Mouse (Mus musculus) kidney, postnatal 10 days (tissue): Measurements from ENCODE around the gene Znhit1.
A peak's percentile ranks its signal among the peaks of the same experiment; 100 is the strongest.

Experiments used
- DNase-seq: peaks from one replicate; pipeline ENCODE4 v3.0.0; 2021; ENCODE audit warnings: mixed read lengths

Znhit1 gene

DNA sequence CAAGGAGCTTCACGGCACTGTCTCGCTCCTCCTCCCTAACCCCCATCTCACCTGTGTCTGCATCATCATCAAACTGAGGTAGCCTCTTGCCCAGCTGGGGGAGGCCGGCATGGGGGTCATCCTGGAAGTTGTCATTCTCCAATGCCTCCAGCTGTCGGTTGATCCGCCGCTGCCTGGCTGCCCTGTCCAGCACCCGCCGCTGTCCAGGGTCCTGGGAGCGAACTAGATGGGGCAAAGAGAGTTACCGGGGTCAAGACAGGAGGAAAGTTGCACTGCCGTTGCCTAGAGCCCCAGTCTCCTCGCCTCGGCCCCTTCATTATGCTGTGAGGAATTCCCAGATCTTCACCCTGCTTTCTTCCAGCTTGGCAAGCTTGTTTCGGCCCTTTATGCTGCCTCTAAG, 3.0 kb downstream of the Znhit1 start:
- DNase-seq: peak; percentile 60

DNA sequence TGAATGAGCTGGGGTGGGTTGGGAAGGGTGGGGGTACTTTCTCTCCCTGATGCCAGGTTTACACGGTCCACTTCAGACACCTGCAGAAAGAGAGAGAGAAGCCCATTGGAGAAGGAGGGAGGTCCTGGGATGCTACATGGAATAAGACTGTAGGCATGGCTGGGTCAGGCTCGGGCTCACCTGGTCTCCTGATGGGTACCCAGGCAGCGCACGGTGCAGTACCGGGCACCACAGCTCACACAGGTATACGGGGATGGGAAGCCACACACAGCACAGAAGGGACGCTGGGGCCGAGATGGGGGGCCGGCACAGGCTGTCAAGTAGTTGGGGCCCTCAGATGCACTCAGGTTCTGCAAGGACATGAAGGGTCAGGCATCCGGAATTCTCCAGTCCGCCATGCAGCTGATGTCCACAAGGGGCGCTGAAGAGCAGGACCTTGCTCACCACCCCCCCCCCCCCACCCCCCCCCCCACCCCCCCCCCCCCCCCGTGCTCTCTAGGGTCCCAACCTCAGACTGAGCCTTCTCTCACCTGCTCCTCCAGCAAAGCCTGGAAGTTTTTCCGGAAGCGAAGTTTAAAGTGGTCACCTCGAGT, 5.4 kb downstream of the Znhit1 start:
- DNase-seq: peak; percentile 80

DNA sequence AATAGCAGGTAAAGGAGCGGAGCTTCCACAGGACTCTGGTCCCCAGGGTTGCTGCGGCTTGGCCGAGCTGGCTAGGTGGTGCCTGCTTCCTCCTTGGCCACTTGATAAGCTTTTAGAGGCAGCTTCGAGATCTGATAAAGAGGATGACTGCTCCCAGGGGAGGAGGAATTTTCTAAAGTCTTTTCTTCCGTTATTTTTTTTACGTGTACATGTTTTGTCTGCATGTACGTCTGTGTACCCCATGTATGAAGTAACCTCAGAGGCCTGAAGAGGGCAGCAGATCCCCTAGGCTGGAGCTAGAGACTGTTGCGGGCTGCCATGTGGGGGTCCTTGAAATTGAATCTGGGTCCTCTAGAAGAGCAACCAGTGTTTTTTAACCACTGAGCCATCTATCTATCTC, 6.8 kb downstream of the Znhit1 start:
- DNase-seq: no peak

DNA sequence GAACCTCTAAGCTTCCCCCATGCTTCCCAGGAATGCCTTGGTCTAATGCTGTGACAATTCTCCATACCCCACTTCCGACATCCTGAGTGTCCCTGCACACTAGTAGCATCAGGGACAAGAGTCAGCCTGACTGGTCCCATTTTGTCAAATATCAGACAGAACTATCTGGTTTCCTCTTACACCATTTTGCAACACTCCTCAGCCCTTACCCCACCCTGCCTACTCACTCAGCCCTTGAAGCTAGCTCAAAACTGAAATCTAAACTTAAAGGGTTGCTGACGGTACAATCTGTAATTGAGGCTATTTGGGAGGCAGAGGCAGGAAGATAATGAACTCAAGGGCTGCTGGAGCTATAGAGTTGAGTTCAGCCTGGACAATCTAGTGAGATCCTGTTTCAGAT, 8.1 kb downstream of the Znhit1 start:
- DNase-seq: no peak

DNA sequence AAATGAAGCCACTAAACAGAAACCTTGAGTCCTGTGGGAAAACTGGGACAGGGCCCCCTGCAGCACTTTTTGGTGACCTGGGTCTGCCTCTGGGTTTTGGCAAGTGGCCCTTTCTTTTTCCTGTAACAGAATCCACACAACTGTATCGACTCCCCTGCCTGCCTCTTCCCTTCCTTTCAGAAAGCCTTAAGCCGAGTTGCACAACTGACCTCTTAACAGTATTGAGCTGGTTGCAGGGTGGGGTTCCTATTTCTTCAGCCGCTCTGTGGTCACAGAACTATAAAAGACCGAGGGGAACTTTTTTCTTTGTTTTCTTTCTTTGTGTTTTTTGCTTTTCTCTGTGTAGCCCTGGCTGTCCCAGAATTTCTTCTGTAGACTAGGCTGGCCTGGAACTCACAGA, 10.1 kb downstream of the Znhit1 start:
- no peak for DNase-seq

DNA sequence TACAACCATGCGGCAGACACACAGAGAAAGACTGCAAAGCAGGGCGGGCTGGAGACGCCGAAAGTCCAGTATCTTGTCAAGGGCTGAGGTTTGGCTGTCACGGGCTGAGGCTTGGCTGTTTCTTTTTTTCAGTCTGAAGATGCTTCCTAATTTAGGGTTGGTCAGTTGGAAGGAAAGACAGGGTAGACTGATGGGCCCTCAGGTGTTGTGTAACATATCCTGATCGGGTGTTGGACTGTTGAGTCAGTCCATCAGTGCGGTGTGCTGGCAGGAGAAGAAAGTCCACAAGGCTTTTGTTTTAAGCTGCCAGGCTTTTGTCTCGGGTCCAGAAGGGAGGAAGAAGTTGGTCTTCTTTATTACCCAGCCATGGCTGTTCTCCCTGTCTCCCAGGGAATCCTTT, 14.2 kb downstream of the Znhit1 start:
- DNase-seq: no peak

DNA sequence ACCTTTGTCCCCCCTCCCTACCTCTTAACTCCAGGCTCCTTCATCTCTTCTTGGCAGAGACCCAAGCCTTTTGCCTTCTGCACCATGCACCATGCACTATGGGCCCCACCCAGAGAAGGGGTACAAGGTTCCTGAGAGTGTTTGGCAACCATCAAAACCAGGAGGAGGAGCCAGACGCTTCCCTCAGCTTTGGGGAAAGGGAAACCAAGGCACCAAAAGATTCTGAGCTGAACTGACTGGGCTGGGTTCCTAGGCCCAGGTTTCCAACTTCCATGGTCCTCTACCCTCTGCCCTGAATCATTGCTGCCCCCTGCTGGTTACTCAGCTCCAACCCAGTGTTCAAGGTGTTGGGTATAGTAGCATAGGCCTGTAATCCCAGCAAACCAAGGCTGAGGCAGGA, 17.1 kb downstream of the Znhit1 start:
- DNase-seq: peak; percentile 90

DNA sequence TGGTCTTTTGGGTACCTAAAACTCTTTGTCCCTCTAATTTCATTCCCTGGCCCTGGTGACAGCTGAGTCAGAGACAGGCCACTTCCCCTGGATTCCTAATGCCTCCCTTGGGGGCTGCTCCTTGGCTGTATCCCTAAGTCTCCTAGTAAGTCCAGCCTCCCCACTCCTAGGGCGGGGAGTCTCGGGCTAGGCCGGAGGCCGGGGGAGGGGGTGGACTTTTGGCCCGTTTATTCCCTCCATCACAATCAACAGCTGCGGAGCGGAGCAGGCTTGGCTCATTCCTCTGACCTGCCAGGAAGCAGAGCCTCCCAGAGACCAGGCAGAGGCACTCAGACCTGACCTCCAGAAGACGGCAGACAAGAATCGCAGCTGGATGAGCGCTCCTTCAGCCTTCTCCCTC, 20.2 kb downstream of the Znhit1 start:
- peak; percentile 93 for DNase-seq

DNA sequence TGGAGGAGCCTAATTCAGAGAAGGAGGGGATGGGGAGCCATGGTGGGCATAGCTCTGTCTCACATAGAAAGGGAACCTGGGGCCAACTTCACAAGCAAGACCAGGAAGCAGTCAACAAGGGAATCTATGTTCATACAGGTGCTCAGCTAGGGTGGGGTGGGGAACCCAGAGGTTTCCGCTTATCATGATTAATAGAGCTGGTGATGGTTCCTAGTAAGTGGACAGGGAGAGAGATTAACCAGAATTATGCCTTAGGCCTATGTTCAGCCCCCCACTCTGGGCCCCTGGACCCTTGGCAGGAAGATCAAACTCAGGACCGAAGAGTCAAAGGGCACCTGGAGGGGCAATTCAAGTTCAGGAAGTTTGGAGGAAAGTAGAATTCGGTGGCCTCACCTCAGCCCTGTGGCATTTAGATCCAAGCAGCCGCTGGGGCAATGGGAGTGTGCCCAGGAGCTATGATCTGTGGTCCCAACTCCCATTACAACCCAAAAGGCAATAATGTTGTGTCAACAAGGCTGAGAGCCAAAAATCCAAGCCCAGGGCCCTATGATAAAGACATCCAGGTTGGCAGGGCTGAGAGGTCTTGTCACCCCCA, 20.9 kb downstream of the Znhit1 start:
- DNase-seq: peak; percentile 40

DNA sequence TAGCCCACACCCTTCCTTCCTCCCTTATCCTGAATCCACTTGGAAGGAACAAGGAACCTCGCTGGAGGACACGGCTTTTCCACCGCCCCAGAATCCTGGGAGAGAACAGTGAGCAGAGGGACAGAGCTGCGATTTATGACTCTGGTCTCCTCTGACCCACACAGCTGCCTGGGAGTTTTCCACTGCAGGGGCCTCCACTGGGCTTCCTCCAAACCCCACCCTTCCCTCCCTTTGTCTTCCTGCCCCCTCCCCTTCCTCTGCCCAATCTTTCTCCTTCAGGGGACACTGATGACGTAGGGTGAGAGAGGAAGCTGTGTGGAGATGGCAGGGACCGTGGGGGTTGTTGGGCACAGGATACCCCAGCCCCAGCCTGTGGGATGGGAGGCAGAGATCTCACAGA, 21.5 kb downstream of the Znhit1 start, which contains the start of gene Cldn15:
TSS of gene Cldn15 (plus strand) at position 286 of the 400 bp plus-strand sequence.
- DNase-seq: peak; percentile 85

DNA sequence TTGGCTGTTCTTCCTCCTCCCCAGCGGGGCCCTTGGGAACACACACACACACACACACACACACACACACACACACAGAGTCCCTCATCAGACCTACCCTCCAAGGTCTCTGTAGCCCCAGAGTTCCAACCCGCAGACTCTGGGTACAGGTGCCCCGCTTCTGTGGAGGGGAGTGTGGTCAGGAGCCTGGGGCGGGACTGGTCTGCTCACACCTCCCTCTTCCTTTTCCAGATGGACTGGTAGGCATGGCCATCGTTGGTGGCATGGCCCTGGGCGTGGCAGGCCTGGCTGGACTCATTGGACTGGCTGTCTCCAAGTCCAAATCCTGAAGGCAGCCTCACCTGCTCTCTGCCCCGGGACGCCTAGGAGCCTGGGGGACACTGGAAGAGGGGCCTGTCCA, 22.1 kb downstream of the Znhit1 start:
- DNase-seq: peak; percentile 46

DNA sequence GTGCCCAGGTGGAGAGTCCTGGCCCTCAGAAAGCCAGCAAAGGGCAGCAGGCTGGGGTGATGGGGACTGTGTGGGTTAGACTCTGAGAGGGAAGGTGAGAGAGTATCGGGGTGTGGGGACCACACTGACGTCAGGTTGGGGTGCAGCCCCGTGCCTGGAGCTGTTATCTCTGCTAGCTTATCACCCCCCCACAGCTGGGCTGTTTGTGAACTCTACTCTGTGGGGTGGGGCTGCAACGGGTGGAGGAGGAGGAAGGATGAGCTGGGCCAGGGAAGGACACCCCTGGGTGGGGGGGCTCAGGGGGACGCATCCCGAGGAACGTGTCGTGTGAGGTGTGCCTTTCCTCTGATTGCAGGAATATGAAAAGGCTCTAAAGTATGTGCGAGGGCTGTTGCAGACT, 22.6 kb downstream of the Znhit1 start:
- DNase-seq: peak; percentile 29

DNA sequence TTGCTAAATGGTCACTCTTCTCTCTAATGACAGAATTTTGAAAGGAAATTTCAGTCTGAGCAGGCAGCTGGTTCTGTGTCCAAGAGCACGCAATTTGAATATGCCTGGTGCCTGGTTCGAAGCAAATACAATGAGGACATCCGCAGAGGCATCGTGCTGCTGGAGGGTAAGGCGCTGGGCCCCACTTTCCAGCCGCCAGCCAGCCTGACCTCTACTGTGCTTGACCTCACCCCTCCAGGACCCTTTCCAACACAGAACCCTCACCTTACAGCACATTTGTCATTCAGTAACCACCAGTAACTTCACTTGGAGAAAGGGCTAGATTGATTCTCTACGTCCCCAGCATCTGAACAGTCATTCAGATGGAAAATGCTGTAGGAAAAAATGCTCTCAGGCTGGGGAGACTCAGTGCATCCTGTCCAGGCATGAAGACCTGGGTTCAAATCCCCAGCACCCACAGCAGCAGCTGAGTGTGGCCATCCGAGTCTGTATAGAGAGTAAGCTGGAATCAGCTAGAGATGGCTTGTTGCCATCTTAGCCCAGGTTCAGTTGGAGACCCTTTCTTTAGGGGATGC, 24.8 kb downstream of the Znhit1 start:
- no peak for DNase-seq

DNA sequence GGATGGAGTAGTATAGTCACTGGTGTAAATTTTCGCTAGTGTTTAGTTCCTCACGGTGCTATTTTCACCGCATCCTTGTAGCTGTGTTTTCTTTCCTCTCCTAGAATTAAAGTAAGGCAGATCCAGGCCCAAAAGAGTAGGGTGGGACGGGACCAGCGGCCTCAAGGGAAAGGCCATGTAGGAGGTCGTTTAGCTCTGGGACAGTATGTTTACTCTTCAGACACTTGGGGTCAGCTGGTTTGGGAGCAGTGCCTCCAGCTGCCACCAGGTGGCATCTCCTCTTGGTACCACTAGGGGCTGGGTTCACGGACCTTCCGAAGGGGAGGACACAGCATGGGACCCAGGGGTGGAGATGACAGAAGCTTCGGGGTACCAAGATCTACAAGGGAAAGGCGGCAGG, 25.3 kb downstream of the Znhit1 start:
- DNase-seq: peak; percentile 90

DNA sequence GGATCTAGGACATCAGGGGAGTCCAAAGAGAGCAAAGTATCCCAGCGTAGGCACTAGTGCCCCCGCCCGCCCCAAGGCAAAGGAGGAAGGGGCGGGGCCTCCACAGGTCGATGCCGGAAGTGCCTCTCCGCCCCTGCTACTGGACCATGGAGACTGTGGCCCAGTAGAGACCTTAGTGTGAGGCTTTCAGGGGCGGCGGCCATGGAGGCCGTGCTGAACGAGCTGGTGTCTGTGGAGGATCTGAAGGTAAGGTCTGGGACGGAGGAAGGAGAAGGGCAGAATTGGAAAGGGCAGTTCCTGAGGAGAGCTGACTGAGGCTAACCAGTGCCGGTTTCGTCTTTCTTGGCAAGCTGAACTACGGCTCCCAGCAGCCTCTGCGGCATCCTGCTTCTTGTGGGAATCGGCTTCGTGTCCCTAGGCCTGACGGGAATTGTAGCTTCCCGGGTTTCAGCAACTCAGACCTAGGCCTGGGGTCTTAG, 25.8 kb downstream of the Znhit1 start:
- DNase-seq: peak; percentile 94

DNA sequence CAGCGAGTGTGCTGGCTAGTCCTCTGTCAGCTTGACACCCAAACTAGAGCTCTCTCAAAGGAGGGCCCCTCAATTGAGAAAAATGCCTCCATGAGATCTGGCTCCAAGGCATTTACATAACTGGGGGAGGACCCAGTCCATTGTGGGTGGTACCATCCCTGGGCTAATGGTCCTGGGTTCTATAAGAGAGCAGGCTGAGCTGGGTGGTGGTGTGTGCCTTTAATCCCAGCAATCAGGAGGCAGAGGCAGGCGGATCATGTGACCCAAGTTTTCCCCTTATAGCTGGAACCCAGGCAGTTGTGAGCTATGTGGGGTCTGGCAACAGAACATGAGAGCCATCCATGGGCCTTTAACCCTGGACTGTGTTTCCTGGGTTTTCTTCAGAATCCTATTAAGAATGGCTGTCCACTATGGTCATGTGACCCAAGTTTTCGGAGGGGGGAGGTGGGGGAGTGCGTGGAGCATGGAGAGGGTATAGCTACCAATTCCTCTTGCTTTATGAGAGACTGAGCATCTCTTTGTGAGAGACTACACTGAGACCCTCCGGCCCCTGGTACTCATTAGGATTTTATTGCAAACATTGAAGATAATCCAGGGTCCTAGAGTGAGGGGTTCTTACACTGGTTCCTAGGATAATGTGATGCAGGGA, 26.4 kb downstream of the Znhit1 start:
- DNase-seq: no peak

DNA sequence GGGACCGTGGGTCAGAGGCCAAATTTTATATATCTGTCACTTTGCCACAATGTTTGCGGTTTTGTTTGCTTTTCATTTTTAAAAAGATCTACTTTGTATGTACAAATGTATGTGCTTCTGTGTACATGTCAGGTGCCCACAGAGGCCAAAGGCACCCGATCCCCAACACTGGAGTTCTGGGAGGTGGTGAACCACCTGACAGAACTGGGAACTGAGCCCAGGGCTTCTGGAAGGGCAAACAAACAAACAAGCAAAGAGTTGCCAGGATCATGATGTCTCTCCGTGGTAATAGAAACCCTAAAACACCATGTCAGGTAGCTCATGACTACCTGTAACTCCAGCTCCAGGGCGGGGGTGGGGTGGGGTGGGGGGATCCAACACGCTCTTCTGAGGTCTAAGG, 27.8 kb downstream of the Znhit1 start:
- DNase-seq: peak; percentile 52

DNA sequence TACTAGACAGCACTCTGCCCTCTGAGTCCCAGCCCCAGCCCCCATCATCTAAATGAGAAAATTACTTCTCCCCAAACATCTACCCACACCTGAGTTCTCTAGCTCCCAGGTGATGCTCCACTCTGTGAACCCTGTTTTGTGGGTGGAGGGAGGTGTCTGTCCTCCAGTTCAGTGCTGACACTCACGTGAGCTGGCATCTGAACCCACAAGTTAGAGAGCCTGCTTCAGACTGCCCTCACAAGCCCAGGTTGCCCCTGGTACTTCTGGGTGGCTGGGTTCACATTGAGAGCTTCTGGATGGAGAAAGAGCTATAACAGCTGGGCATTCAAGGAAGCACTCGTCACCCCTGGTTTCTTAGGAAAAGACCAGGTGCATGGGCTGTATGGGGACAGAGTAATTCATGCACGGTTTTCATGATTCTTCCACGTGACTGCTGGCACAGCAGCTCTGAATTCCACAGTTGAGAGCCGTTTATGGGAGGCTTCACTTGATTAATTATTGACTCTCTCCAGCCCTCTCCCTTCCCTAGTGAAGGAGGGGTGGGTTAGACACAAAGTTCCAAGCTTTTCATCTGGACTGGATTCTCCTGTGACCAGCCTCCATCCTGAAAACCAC, 28.7 kb downstream of the Znhit1 start:
- peak; percentile 69 for DNase-seq

DNA sequence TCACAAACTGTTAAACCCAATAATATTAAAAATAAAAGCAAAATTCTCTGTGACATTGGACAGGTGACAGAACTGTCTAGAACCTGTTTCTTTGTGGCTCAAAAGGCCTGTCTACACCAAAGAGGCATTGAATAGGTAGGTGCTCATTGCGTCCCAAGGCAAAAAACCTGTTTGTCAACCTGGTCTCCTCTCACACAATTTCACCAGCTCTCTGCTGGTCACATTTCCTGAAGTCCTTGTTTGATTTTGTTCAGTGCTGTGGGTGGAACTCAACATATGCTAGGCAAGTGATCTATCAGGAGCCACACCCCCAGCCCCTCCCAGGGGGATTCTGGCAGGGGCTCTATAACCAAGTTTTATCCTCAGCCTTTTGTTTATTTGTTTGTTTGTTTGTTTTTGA, 30.6 kb downstream of the Znhit1 start:
- DNase-seq: no peak

DNA sequence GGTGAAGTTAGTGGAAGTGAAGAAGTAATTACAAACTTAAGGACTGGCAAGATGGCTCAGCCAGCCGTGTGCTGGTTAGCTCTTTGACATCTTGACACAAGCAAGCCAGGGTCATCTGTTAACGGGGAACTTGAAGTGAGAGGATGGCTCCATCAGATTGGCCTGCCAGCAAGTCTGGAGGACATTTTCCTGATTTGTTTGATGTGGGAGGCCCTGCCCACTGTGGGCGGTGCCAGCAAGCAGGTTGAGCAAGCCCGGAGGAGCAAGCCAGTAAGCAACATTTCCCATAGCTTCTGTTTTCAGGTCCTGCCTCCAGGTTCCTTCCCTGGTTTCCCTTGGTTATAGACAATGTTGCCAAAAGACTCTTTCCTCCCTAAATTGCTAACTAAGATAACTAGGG, 32.2 kb downstream of the Znhit1 start:
- no peak for DNase-seq

DNA sequence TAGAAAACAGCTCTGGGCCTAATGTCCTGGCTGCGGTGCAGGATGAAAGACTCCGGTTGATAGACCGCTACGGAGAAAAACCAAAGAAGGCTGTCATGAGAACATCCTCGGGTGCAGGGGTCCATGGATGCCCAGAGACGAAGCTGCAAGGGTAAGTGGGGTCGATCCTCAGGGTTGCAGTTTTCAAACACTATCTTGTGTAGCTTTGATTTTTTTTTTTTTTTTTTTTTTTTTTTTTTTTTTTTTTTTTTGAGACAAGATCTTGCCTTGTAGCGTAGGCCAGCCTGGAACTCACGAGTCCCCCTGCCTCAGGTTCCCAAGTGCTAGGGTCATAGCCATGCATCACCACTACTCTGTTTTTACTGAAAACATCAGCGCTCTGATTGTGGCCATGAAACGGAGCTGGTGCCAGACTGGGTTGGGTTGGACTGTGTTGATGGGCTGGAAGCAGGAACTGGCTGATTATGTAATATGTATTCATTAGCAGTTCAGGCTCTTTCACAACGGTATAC, 34.3 kb downstream of the Znhit1 start:
- DNase-seq: peak; percentile 47

DNA sequence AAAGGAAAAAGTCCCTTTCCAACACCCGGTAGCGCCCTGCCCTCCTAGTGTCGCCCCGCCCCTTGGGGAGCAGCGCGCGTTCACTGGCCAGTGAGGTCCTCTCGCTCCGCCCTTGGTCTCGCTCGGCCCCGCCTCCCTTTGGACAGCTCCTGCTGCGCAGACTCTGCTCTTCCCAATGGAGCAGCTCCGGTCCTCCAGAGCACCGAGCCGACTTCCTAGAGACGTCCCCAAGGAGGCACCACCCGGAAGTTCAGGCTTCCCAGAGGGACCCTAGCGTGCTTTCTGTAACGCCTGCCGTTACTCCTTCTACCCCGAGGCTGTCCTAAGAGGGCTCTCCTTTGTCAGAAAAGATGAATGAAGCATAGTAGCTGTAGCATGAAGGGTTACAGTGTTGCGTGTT, 34.8 kb downstream of the Znhit1 start, which contains the start of gene Fis1:
TSS of gene Fis1 (plus strand) at position 261 of the 400 bp plus-strand sequence.
- DNase-seq: peak; percentile 99

DNA sequence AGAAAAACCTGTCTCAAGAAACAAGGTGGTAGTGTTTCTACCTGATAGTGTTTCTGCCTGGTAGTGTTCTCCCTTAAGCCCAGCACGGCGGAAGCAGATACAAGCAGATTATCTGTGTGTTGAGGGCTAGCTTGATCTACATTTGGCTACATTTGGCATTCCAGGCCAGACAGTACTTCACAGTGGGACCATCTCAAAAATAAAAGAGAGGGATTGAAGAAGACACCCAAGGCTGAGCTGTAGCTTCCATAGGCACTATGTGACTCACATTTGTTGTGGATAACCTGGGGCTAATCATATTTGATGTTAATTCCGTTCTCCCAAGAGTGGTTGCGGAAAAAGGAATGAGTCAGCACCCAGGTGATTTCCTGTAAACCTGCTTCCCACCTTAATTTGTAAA, 35.7 kb downstream of the Znhit1 start:
- DNase-seq: no peak
